Mouse (Mus musculus) urinary bladder, adult 2 months (tissue): Measurements from ENCODE around the gene Gm16430. TPM values are rescaled to one million over a fixed set of nuclear protein-coding genes. Genes with fewer than 3 reads are reported as not detected.
"Not testable (repeated sequence)": the region's sequence is repeated elsewhere in the genome, so short reads cannot be mapped to it uniquely, and the experiment has no call there.

Experiments used
- DNase-seq: peaks from one replicate; pipeline ENCODE4 v3.0.0; 2022; ENCODE audit warnings: low spot score
- polyA plus RNA-seq: library from polyadenylated mRNA; depleted of rRNA; stranded (reverse); fragments of >200 nt; gene quantifications from 2 replicates; pipeline ENCODE4 v1.2.3, GENCODE M21; 2012; rRNA removed

The Gm16430 gene
- polyA plus RNA-seq, result not detected in 2 replicates

- DNase-seq, result not testable (repeated sequence)
These were observed at the start of gene Gm16430 for GRCm38 (mm10) chrX:54621911-54622310. Gm16430 (plus strand) TSS chrX:54622211.

Other genes starting within 250 kb of the Gm16430 start
- not detected in 2 replicates for gene Gm16405, start 91.0 kb upstream of the Gm16430 start, polyA plus RNA-seq